Mouse (Mus musculus) erythroblast, adult 5-6 weeks (primary cell): Measurements from ENCODE around the gene Psme2. TPM values are rescaled to one million over a fixed set of nuclear protein-coding genes. Genes with fewer than 3 reads are reported as not detected.
A peak's percentile ranks its signal among the peaks of the same experiment; 100 is the strongest.

ENCODE experiments used
- ATAC-seq: replicated peaks from 2 replicates; pipeline ENCODE4 v1.8.0; 2016; ENCODE audit warnings: moderate number of reproducible peaks, mild to moderate bottlenecking, moderate TSS enrichment, inconsistent platforms; ENCODE audit not compliant: poor library complexity, low FRiP score, severe bottlenecking
- total RNA-seq, 2 experiments: library from RNA; stranded (forward) in 1 of 2; stranded (reverse) in 1 of 2; fragments of 150-400 nt in 1 of 2; fragments of 200-764, 138-1000 nt in 1 of 2; gene quantifications; 2 replicates each; pipeline versions ENCODE4 v1.2.3 to v1.2.4; 2015 to 2017; ENCODE audit warnings: low replicate concordance in 2 of 2

Psme2 gene
- total RNA-seq, 2 experiments from 2014 or later, result 86.1 to 102 TPM

- ATAC-seq, result peak; percentile 40
Measured at GRCm38 (mm10) chr14:55540787-55541321, 50.1 kb downstream of the Psme2 start.

- ATAC-seq, result peak; percentile 85
Measured at GRCm38 (mm10) chr14:55540067-55540786, 50.7 kb downstream of the Psme2 start, which contains the start of gene Pck2. Gene Pck2, plus strand, starts transcription at chr14:55540266.

Other genes starting within 250 kb of the Psme2 start
Only the 30 nearest of the 31 such genes appear.
- gene Dhrs4, start 112.4 kb downstream of the Psme2 start, total RNA-seq (2015; ENCODE audit: low replicate concordance), result 12.7 and 16.9 TPM in 2 replicates
- gene Dhrs4, start 112.4 kb downstream of the Psme2 start, total RNA-seq (2017; ENCODE audit: low replicate concordance), result 9.8 and 19.1 TPM in 2 replicates
- not detected in 2 replicates for gene Carmil3, start 100.5 kb downstream of the Psme2 start, total RNA-seq (2015; ENCODE audit: low replicate concordance)
- gene Carmil3, start 100.5 kb downstream of the Psme2 start, total RNA-seq (2017; ENCODE audit: low replicate concordance), result not detected in 2 replicates
- gene Cpne6, start 80.7 kb downstream of the Psme2 start, total RNA-seq (2015; ENCODE audit: low replicate concordance), result not detected in 2 replicates
- not detected in 2 replicates for gene Cpne6, start 80.7 kb downstream of the Psme2 start, total RNA-seq (2017; ENCODE audit: low replicate concordance)
- gene Nrl, start 66.1 kb downstream of the Psme2 start, total RNA-seq (2015; ENCODE audit: low replicate concordance), result 0.19 and 0.42 TPM in 2 replicates
- gene Nrl, start 66.1 kb downstream of the Psme2 start, total RNA-seq (2017; ENCODE audit: low replicate concordance), result 0.42 TPM in 1 of 2 replicates, not detected in the other
- gene Pck2, start 50.8 kb downstream of the Psme2 start, total RNA-seq (2015; ENCODE audit: low replicate concordance), result 20.4 and 28.6 TPM in 2 replicates
- gene Pck2, start 50.8 kb downstream of the Psme2 start, total RNA-seq (2017; ENCODE audit: low replicate concordance), result 60.3 and 66.5 TPM in 2 replicates
- gene Dcaf11, start 31.1 kb downstream of the Psme2 start, total RNA-seq (2015; ENCODE audit: low replicate concordance), result 18.2 and 21.9 TPM in 2 replicates
- 46.2 and 54.9 TPM in 2 replicates for gene Dcaf11, start 31.1 kb downstream of the Psme2 start, total RNA-seq (2017; ENCODE audit: low replicate concordance)
- not detected in 2 replicates for gene A730061H03Rik, start 30.7 kb downstream of the Psme2 start, total RNA-seq (2015; ENCODE audit: low replicate concordance)
- 4.8 TPM in 1 of 2 replicates, not detected in the other for gene A730061H03Rik, start 30.7 kb downstream of the Psme2 start, total RNA-seq (2017; ENCODE audit: low replicate concordance)
- not detected in 2 replicates for gene Fitm1, start 15.5 kb downstream of the Psme2 start, total RNA-seq (2015; ENCODE audit: low replicate concordance)
- gene Fitm1, start 15.5 kb downstream of the Psme2 start, total RNA-seq (2017; ENCODE audit: low replicate concordance), result not detected in 2 replicates
- gene Psme1, start 13.0 kb downstream of the Psme2 start, total RNA-seq (2015; ENCODE audit: low replicate concordance), result 271 and 301 TPM in 2 replicates
- gene Psme1, start 13.0 kb downstream of the Psme2 start, total RNA-seq (2017; ENCODE audit: low replicate concordance), result 107 and 147 TPM in 2 replicates
- gene Emc9, start 5.8 kb downstream of the Psme2 start, total RNA-seq (2015; ENCODE audit: low replicate concordance), result 10.9 TPM in 1 of 2 replicates, not detected in the other
- gene Emc9, start 5.8 kb downstream of the Psme2 start, total RNA-seq (2017; ENCODE audit: low replicate concordance), result 2.6 and 3.6 TPM in 2 replicates
- gene Rnf31, start 595 bp upstream of the Psme2 start, total RNA-seq (2015; ENCODE audit: low replicate concordance), result 6.5 and 9.4 TPM in 2 replicates
- 7.1 and 8.9 TPM in 2 replicates for gene Rnf31, start 595 bp upstream of the Psme2 start, total RNA-seq (2017; ENCODE audit: low replicate concordance)
- 65.1 and 69.8 TPM in 2 replicates for gene Irf9, start 12.5 kb upstream of the Psme2 start, total RNA-seq (2015; ENCODE audit: low replicate concordance)
- gene Irf9, start 12.5 kb upstream of the Psme2 start, total RNA-seq (2017; ENCODE audit: low replicate concordance), result 104 and 106 TPM in 2 replicates
- gene Rec8, start 26.9 kb upstream of the Psme2 start, total RNA-seq (2015; ENCODE audit: low replicate concordance), result 1.7 TPM in 1 of 2 replicates, not detected in the other
- 0.84 and 2.2 TPM in 2 replicates for gene Rec8, start 26.9 kb upstream of the Psme2 start, total RNA-seq (2017; ENCODE audit: low replicate concordance)
- 3.7 and 29.7 TPM in 2 replicates for gene Ipo4, start 44.8 kb upstream of the Psme2 start, total RNA-seq (2015; ENCODE audit: low replicate concordance)
- 7.0 and 13.8 TPM in 2 replicates for gene Ipo4, start 44.8 kb upstream of the Psme2 start, total RNA-seq (2017; ENCODE audit: low replicate concordance)
- 0.96 and 5.4 TPM in 2 replicates for gene Gm49378, start 46.8 kb upstream of the Psme2 start, total RNA-seq (2015; ENCODE audit: low replicate concordance)
- gene Gm49378, start 46.8 kb upstream of the Psme2 start, total RNA-seq (2017; ENCODE audit: low replicate concordance), result 5.4 TPM in 1 of 2 replicates, not detected in the other
- gene Tm9sf1, start 52.7 kb upstream of the Psme2 start, total RNA-seq (2015; ENCODE audit: low replicate concordance), result 9.6 and 14.2 TPM in 2 replicates
- 12.0 and 20.5 TPM in 2 replicates for gene Tm9sf1, start 52.7 kb upstream of the Psme2 start, total RNA-seq (2017; ENCODE audit: low replicate concordance)
- 0.84 TPM in 1 of 2 replicates, not detected in the other for gene Tssk4, start 59.1 kb upstream of the Psme2 start, total RNA-seq (2015; ENCODE audit: low replicate concordance)
- 0.28 and 0.68 TPM in 2 replicates for gene Tssk4, start 59.1 kb upstream of the Psme2 start, total RNA-seq (2017; ENCODE audit: low replicate concordance)
- 4.6 and 10.4 TPM in 2 replicates for gene Mdp1, start 69.4 kb upstream of the Psme2 start, total RNA-seq (2015; ENCODE audit: low replicate concordance)
- 7.1 and 8.4 TPM in 2 replicates for gene Mdp1, start 69.4 kb upstream of the Psme2 start, total RNA-seq (2017; ENCODE audit: low replicate concordance)
- 1.5 and 2.7 TPM in 2 replicates for gene Gmpr2, start 80.8 kb upstream of the Psme2 start, total RNA-seq (2015; ENCODE audit: low replicate concordance)
- 6.9 and 8.5 TPM in 2 replicates for gene Gmpr2, start 80.8 kb upstream of the Psme2 start, total RNA-seq (2017; ENCODE audit: low replicate concordance)
- gene Nedd8, start 81.0 kb upstream of the Psme2 start, total RNA-seq (2015; ENCODE audit: low replicate concordance), result 89.5 and 91.3 TPM in 2 replicates
- 66.5 and 67.1 TPM in 2 replicates for gene Nedd8, start 81.0 kb upstream of the Psme2 start, total RNA-seq (2017; ENCODE audit: low replicate concordance)
- gene Tinf2, start 90.7 kb upstream of the Psme2 start, total RNA-seq (2015; ENCODE audit: low replicate concordance), result 7.7 and 10.2 TPM in 2 replicates
- gene Tinf2, start 90.7 kb upstream of the Psme2 start, total RNA-seq (2017; ENCODE audit: low replicate concordance), result 12.9 and 13.1 TPM in 2 replicates
- gene Tgm1, start 122.8 kb upstream of the Psme2 start, total RNA-seq (2015; ENCODE audit: low replicate concordance), result 0.96 TPM in 1 of 2 replicates, not detected in the other
- 0.14 and 0.85 TPM in 2 replicates for gene Tgm1, start 122.8 kb upstream of the Psme2 start, total RNA-seq (2017; ENCODE audit: low replicate concordance)
- 2.3 and 5.4 TPM in 2 replicates for gene Rabggta, start 131.2 kb upstream of the Psme2 start, total RNA-seq (2015; ENCODE audit: low replicate concordance)
- 2.1 and 2.2 TPM in 2 replicates for gene Rabggta, start 131.2 kb upstream of the Psme2 start, total RNA-seq (2017; ENCODE audit: low replicate concordance)
- gene Dhrs1, start 154.6 kb upstream of the Psme2 start, total RNA-seq (2015; ENCODE audit: low replicate concordance), result 22.4 and 27.1 TPM in 2 replicates
- 3.9 and 14.9 TPM in 2 replicates for gene Dhrs1, start 154.6 kb upstream of the Psme2 start, total RNA-seq (2017; ENCODE audit: low replicate concordance)
- gene Nop9, start 154.6 kb upstream of the Psme2 start, total RNA-seq (2015; ENCODE audit: low replicate concordance), result 6.5 and 11.3 TPM in 2 replicates
- gene Nop9, start 154.6 kb upstream of the Psme2 start, total RNA-seq (2017; ENCODE audit: low replicate concordance), result 3.7 and 3.9 TPM in 2 replicates
- 2.1 TPM in 1 of 2 replicates, not detected in the other for gene Cideb, start 167.3 kb upstream of the Psme2 start, total RNA-seq (2015; ENCODE audit: low replicate concordance)
- gene Cideb, start 167.3 kb upstream of the Psme2 start, total RNA-seq (2017; ENCODE audit: low replicate concordance), result 0.94 TPM in 1 of 2 replicates, not detected in the other
- gene Ltb4r2, start 170.3 kb upstream of the Psme2 start, total RNA-seq (2015; ENCODE audit: low replicate concordance), result not detected in 2 replicates
- gene Ltb4r2, start 170.3 kb upstream of the Psme2 start, total RNA-seq (2017; ENCODE audit: low replicate concordance), result 0.14 TPM in 1 of 2 replicates, not detected in the other
- 6.3 and 14.8 TPM in 2 replicates for gene Ltb4r1, start 174.8 kb upstream of the Psme2 start, total RNA-seq (2015; ENCODE audit: low replicate concordance)
- gene Ltb4r1, start 174.8 kb upstream of the Psme2 start, total RNA-seq (2017; ENCODE audit: low replicate concordance), result 9.3 and 21.8 TPM in 2 replicates
- not detected in 2 replicates for gene Adcy4, start 193.0 kb upstream of the Psme2 start, total RNA-seq (2015; ENCODE audit: low replicate concordance)
- gene Adcy4, start 193.0 kb upstream of the Psme2 start, total RNA-seq (2017; ENCODE audit: low replicate concordance), result not detected in 2 replicates
- 17.1 and 22.6 TPM in 2 replicates for gene Ripk3, start 197.8 kb upstream of the Psme2 start, total RNA-seq (2015; ENCODE audit: low replicate concordance)
- 6.7 and 7.2 TPM in 2 replicates for gene Ripk3, start 197.8 kb upstream of the Psme2 start, total RNA-seq (2017; ENCODE audit: low replicate concordance)